Mouse (Mus musculus) neural tube, embryonic 12.5 days (tissue): ENCODE data around the gene Ptprb. TPM values are rescaled to one million over a fixed set of nuclear protein-coding genes. Genes with fewer than 3 reads are reported as not detected.

Source experiments
- ATAC-seq: fragments of 200-750 bp; cut with Nextera tagmentation; 2 replicates; pipeline ENCODE4 v1.8.0; 2017; ENCODE audit warnings: low read depth, mild to moderate bottlenecking, moderate TSS enrichment, moderate library complexity; ENCODE audit not compliant: low FRiP score
- H3K27ac ChIP-seq: fragments of 300-500 bp; sonication (generic); 2 replicates; pipeline ENCODE4 v1.5.1; 2016
- H3K27me3 ChIP-seq: fragments of 300-500 bp; sonication (generic); replicated peaks from 2 replicates; pipeline ENCODE4 v1.6.1; 2016; ENCODE audit warnings: mild to moderate bottlenecking
- H3K36me3 ChIP-seq: fragments of 300-500 bp; sonication (generic); 2 replicates; pipeline ENCODE4 v1.6.1; 2016; ENCODE audit warnings: mild to moderate bottlenecking
- H3K4me1 ChIP-seq: fragments of 300-500 bp; sonication (generic); 2 replicates; pipeline ENCODE4 v1.6.1; 2016
- H3K4me2 ChIP-seq: fragments of 300-500 bp; sonication (generic); replicated peaks from 2 replicates; pipeline ENCODE4 v1.6.1; 2016; ENCODE audit warnings: mild to moderate bottlenecking
- H3K4me3 ChIP-seq: fragments of 300-500 bp; sonication (generic); 2 replicates; pipeline ENCODE4 v1.5.1; 2016
- H3K9ac ChIP-seq: fragments of 300-500 bp; sonication (generic); 2 replicates; pipeline ENCODE4 v1.6.1; 2016; ENCODE audit warnings: mild to moderate bottlenecking
- H3K9me3 ChIP-seq: fragments of 300-500 bp; sonication (generic); 2 replicates; pipeline ENCODE4 v1.6.1; 2016; ENCODE audit warnings: mild to moderate bottlenecking
- whole genome bisulfite sequencing: fragments of 180-500 bp; shearing (Covaris S2); methylation state at CpG from one replicate; pipeline ENCODE4 v1.1.7; 2016; 5-methylcytosine and 5-hydroxymethylcytosine counted together
- polyA plus RNA-seq: library from polyadenylated mRNA; unstranded; fragments of >200 nt; fragmentation: Nextera tagmentation; extraction: Ambion mirVana; gene quantifications from 2 replicates; pipeline ENCODE4 v1.2.1, GENCODE M21; 2016

Gene Ptprb
- polyA plus RNA-seq, 1 experiment from 2014 or later: 4.3 TPM

- Histone ChIP-seq H3K9ac (no peak overlapping the region), H3K27ac (no peak overlapping the region), H3K9me3 (no peaks in the 10 kb centered on the region), H3K27me3 (no peaks in the 10 kb centered on the region; the same call in 1 of the 2 replicates), H3K4me2 (no peak overlapping the region), H3K36me3 (no peaks in the 10 kb centered on the region), H3K4me1 (peaks cover 15% of the 10 kb centered on the region), H3K4me3 (no peak overlapping the region)
- ATAC-seq: no peak
- WGBS: 50% methylated on average over 7 of the region's 7 CpGs
These were observed 111.1 kb downstream of the Ptprb start for GRCm38 (mm10) chr10:116386391-116386885.

DNA sequence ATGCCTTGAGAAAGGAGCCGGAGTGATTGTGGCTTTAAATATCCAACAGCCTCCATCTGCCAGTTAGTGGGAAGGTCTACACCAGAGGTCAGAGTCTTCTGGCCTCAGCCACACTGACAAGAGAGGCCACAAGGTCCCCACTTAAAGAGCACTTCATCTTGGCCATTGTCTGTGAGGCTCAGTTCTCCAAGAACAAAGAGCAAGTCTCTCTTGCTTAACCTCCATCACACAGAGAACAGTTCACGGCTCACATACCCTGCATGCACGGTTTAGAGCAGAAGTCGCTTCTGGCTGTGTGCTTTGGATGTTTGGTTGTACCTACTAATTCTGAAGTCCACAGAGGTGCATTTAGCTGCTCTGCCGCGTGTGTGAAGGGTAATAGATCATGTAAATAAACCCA, 113.5 kb downstream of the Ptprb start:
- Histone ChIP-seq H3K27me3 (no peaks in the 10 kb centered on the region), H3K9ac (no peak overlapping the region), H3K4me1 (peaks cover 7% of the 10 kb centered on the region), H3K9me3 (no peaks in the 10 kb centered on the region), H3K36me3 (no peaks in the 10 kb centered on the region), H3K4me3 (no peak overlapping the region), H3K4me2 (no peak overlapping the region), H3K27ac (no peak overlapping the region)
- WGBS: 20% methylated on average over 6 of the region's 6 CpGs
- no peak for ATAC-seq

DNA sequence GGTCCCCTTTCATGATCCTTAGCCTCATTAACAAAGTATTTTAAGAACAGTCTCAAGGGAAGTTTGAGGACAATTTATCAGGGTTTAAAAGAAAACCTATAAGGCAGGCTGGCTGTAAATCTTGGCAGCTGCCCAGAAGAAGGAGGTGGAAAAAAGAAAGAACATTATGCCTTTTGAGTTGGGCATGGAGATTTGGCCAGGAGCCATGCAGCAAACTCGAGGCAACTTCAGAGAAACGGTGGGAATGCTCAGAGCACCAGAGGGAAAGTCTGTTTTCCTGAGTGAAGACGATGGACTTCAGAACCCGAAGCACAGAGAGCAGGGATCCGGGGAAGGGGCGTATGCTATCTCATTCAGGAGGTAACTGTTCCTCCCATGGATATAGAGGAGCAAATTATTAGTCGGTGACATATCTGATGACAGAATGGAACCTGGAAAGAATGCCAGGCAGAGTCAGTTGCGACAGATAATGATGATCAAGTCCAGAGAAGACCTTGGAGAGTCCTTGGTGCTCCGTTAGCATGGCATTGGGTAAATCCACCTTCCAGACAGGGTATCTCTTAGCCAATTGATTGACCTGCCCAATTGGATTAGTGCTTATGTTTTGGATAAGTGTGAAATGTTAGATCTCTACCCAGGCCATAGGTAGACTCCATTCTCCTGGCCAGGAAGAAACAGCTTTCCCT, 118.6 kb downstream of the Ptprb start:
- Histone ChIP-seq H3K27ac (no peak overlapping the region), H3K4me1 (peaks cover 6% of the 10 kb centered on the region), H3K4me3 (no peak overlapping the region), H3K36me3 (no peaks in the 10 kb centered on the region), H3K9me3 (no peaks in the 10 kb centered on the region), H3K27me3 (no peaks in the 10 kb centered on the region), H3K4me2 (no peak overlapping the region), H3K9ac (no peak overlapping the region)
- ATAC-seq: no peak
- WGBS: 73% methylated on average over 9 of the region's 9 CpGs

DNA sequence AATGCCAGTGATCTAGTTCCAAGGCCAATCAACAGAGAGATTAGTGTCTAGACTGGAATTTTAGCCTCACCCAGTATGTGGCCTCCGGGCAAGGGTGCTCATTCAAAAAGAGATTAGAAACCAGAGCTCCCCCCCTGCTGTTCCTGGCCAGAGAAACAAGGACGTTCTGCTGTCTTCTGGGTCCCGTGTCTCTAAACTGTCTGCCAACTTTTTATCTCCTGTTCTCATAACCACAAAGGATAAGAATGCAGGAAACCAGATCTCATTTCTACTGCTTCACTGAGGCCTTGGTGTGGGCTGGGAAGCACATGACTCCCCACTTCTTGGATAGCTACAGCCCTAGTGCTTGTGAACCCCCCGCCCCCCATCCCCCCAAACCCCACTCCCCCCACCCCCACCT, 119.3 kb downstream of the Ptprb start:
- no peak overlapping the region for H3K9ac ChIP-seq
- H3K27me3 ChIP-seq: no peaks in the 10 kb centered on the region
- no peak overlapping the region for H3K4me3 ChIP-seq
- H3K4me2 ChIP-seq: no peak overlapping the region
- H3K27ac ChIP-seq: no peak overlapping the region
- H3K4me1 ChIP-seq: peaks cover 6% of the 10 kb centered on the region
- no peak for ATAC-seq
- WGBS: 52% methylated on average over 4 of the region's 4 CpGs
- H3K36me3 ChIP-seq: no peaks in the 10 kb centered on the region
- no peaks in the 10 kb centered on the region for H3K9me3 ChIP-seq

- Histone ChIP-seq H3K27me3 (no peaks in the 10 kb centered on the region), H3K9me3 (no peaks in the 10 kb centered on the region), H3K4me3 (no peak overlapping the region), H3K4me2 (no peak overlapping the region), H3K36me3 (no peaks in the 10 kb centered on the region), H3K27ac (no peak overlapping the region), H3K4me1 (peaks cover 6% of the 10 kb centered on the region), H3K9ac (no peak overlapping the region)
- no peak for ATAC-seq
- 78% methylated on average over 5 of the region's 5 CpGs for WGBS
These were observed 121.0 kb downstream of the Ptprb start for GRCm38 (mm10) chr10:116396279-116396678.

DNA sequence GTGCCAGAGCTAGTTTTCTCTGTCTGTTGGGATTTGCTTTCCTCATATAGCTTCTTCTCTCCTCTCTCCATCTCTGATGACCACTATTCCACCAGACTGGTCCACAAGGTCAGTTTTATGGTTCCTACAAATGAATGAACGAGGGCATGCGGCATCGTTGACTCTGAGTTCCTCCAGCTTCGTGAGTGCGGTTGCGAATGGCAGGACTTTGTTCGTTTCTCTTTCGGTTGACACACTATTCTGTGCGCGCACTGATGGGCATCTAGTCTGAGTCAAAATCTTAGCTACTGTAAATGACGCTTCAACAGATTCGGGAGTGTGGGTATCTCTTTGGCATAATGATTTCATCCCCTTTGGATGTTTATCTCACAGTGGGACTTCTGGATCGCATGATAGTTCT, 121.6 kb downstream of the Ptprb start:
- Histone ChIP-seq H3K4me3 (no peak overlapping the region), H3K4me1 (peaks cover 6% of the 10 kb centered on the region), H3K27me3 (no peaks in the 10 kb centered on the region), H3K9ac (no peak overlapping the region), H3K9me3 (no peaks in the 10 kb centered on the region), H3K27ac (no peak overlapping the region), H3K4me2 (no peak overlapping the region), H3K36me3 (no peaks in the 10 kb centered on the region)
- WGBS: 84% methylated on average over 13 of the region's 13 CpGs
- ATAC-seq: no peak

- WGBS: 28% methylated on average over 14 of the region's 14 CpGs
These were observed 122.2 kb downstream of the Ptprb start for GRCm38 (mm10) chr10:116397573-116397972.

GRCm38 (mm10) chr10:116397973-116398372, 122.7 kb downstream of the Ptprb start:
- H3K27ac ChIP-seq: no peak overlapping the region
- H3K4me1 ChIP-seq: peaks cover 6% of the 10 kb centered on the region
- H3K27me3 ChIP-seq: no peaks in the 10 kb centered on the region
- WGBS: 39% methylated on average over 12 of the region's 12 CpGs
- H3K9ac ChIP-seq: no peak overlapping the region
- no peak for ATAC-seq
- no peaks in the 10 kb centered on the region for H3K36me3 ChIP-seq
- H3K4me3 ChIP-seq: no peak overlapping the region
- no peaks in the 10 kb centered on the region for H3K9me3 ChIP-seq
- peak overlapping the region; percentile 45 for H3K4me2 ChIP-seq

More at GRCm38 (mm10) chr10:116397573-116397972, 122.2 kb downstream of the Ptprb start:
- Histone ChIP-seq H3K4me3 (no peak overlapping the region), H3K36me3 (no peaks in the 10 kb centered on the region), H3K4me2 (peak overlapping the region; percentile 45), H3K9ac (no peak overlapping the region), H3K9me3 (no peaks in the 10 kb centered on the region), H3K4me1 (peaks cover 6% of the 10 kb centered on the region), H3K27me3 (no peaks in the 10 kb centered on the region), H3K27ac (no peak overlapping the region)
- no peak for ATAC-seq

GRCm38 (mm10) chr10:116402742-116403425, 127.6 kb downstream of the Ptprb start:
- Histone ChIP-seq H3K4me3 (no peak overlapping the region), H3K27me3 (no peaks in the 10 kb centered on the region), H3K9ac (no peak overlapping the region), H3K27ac (no peak overlapping the region), H3K4me2 (no peak overlapping the region), H3K36me3 (no peaks in the 10 kb centered on the region), H3K4me1 (peaks cover under 1% of the 10 kb centered on the region), H3K9me3 (no peaks in the 10 kb centered on the region)
- WGBS: 89% methylated on average over 6 of the region's 6 CpGs
- no peak for ATAC-seq

GRCm38 (mm10) chr10:116403679-116404078, 128.4 kb downstream of the Ptprb start:
- H3K27ac ChIP-seq: no peak overlapping the region
- no peak overlapping the region for H3K9ac ChIP-seq
- H3K4me3 ChIP-seq: no peak overlapping the region
- H3K27me3 ChIP-seq: no peaks in the 10 kb centered on the region
- H3K4me2 ChIP-seq: no peak overlapping the region
- no peak for ATAC-seq
- 75% methylated on average over 4 of the region's 4 CpGs for WGBS
- no peaks in the 10 kb centered on the region for H3K36me3 ChIP-seq
- H3K4me1 ChIP-seq: no peaks in the 10 kb centered on the region
- H3K9me3 ChIP-seq: no peaks in the 10 kb centered on the region

GRCm38 (mm10) chr10:116405011-116405410, 129.7 kb downstream of the Ptprb start:
- no peaks in the 10 kb centered on the region for H3K9me3 ChIP-seq
- no peaks in the 10 kb centered on the region for H3K27me3 ChIP-seq
- WGBS: 93% methylated on average over 6 of the region's 6 CpGs
- H3K27ac ChIP-seq: no peak overlapping the region
- no peak for ATAC-seq
- no peak overlapping the region for H3K4me3 ChIP-seq
- H3K9ac ChIP-seq: no peak overlapping the region
- H3K4me1 ChIP-seq: no peaks in the 10 kb centered on the region
- H3K4me2 ChIP-seq: no peak overlapping the region
- H3K36me3 ChIP-seq: no peaks in the 10 kb centered on the region

DNA sequence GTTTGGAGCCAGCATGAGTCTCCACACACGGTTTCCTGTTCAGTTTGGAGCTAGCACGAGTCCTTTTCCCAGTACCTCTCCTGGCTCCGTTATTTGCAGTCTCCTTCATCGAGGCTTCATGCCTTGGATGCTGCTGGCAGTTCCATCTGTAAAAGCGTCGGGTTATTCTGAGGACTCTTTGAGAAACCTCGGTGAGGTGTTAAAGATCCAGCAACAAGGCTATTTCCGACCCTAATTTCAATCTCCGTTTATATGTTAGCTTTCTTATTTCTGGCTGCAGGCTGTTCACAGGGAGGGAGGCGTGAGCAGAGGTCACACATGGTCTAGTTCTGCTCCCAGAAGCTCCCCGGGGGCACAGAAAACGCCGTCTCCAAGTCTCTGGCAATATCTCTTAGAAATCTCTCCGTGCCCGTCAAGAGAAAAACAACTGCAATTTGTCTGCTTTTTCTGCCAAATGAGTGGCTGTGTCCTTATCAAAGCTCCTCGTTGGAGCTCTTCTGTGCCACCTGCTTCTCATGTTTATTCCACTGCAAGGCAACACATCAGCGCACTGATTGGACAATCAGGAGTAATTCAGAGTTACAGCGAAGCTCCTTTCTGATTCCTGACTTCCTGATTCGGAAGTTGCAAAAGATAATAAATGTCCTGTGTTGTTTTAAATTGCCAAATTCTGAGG, 132.5 kb downstream of the Ptprb start:
- no peaks in the 10 kb centered on the region for H3K27me3 ChIP-seq
- no peak overlapping the region for H3K27ac ChIP-seq
- no peak overlapping the region for H3K9ac ChIP-seq
- no peaks in the 10 kb centered on the region for H3K9me3 ChIP-seq
- H3K4me2 ChIP-seq: no peak overlapping the region
- H3K4me1 ChIP-seq: no peaks in the 10 kb centered on the region
- WGBS: 59% methylated on average over 19 of the region's 19 CpGs
- ATAC-seq: no peak
- H3K4me3 ChIP-seq: no peak overlapping the region
- no peaks in the 10 kb centered on the region for H3K36me3 ChIP-seq
